Mouse (Mus musculus): Measurements from ENCODE around the gene Elp5. TPM values are rescaled to one million over a fixed set of nuclear protein-coding genes. Genes with fewer than 3 reads are reported as not detected.
"Not testable (repeated sequence)": the region's sequence is repeated elsewhere in the genome, so short reads cannot be mapped to it uniquely, and the experiment has no call there.

Elp5 gene
- polyA plus RNA-seq, 1 experiment from 2014 or later, result 147 TPM

DNA sequence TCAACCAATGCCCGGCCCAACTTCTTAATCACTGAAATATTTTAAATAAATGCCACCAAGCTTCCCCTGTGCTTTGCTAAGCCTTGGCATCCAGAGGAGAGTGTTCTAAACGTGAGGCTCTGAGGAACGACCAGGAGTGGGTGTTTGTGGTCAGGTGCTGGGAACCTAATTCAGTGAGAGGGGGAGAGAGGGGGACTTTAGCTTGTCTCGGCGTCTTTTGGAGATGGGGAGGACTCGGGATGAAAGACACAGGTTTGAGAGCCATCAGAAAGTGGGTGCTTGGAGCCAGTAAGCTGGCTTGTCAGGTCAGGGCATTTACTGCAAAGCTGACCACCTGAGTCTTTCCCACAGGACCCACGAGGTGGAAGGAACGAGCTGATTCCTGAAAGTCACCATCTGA is 50.5 kb downstream of the Elp5 start:
- Histone ChIP-seq H3K4me1 (peaks cover 23% of the 10 kb centered on the region), H3K27me3 (ENCODE audit: insufficient read depth, poor library complexity, severe bottlenecking) (peaks cover 19% of the 10 kb centered on the region), H3K9me3 (no peaks in the 10 kb centered on the region), H3K4me3 (no peak overlapping the region), H3K36me3 (no peaks in the 10 kb centered on the region), H3K27ac (no peak overlapping the region)
- DNase-seq (ENCODE audit: low spot score), result no peak
- WGBS, result 66% methylated on average over 8 of the region's 8 CpGs

DNA sequence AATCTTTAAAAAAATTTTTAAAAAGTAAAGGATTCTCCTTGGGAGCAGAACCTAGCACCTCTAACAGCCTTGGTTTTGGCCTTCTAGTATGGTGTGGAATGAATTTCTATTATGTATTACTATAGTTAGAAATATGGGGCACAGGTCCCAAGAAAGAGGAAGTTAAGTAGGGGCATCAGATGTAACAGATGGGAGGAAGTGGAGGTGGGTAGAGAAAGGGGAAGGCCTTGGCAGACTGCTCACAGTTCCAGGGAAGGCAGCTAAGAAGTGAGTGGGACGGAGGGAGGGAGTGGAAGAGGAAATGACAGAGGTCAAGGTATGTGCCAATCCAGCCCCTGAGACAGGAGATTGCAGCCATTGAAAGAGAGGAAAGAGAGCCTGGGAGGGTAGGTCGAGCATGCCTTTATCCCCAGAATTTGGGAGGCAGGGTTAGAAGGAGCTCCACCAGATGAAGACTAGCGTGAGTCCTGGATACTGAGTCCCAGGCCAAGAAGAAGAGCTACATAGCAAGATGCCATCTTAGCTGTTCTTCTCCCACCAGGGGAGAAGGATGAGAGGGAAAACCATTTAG is 51.3 kb downstream of the Elp5 start:
- H3K36me3 ChIP-seq, result no peaks in the 10 kb centered on the region
- WGBS, result 60% methylated on average over 3 of the region's 3 CpGs

GRCm38 (mm10) chr11:69930176-69930575 is 52.1 kb downstream of the Elp5 start:
- not testable (repeated sequence) for H3K27ac ChIP-seq; H3K4me1 ChIP-seq; H3K9me3 ChIP-seq; H3K4me3 ChIP-seq; DNase-seq (ENCODE audit: low spot score); H3K36me3 ChIP-seq; H3K27me3 ChIP-seq (ENCODE audit: insufficient read depth, poor library complexity, severe bottlenecking)
- WGBS, result 81% methylated on average over 8 of the region's 8 CpGs

More for the DNA sequence above, 51.3 kb downstream of the Elp5 start:
- H3K9me3 ChIP-seq, result no peaks in the 10 kb centered on the region
- H3K4me3 ChIP-seq, result no peak overlapping the region
- peaks cover 17% of the 10 kb centered on the region for H3K4me1 ChIP-seq
- peaks cover 12% of the 10 kb centered on the region for H3K27me3 ChIP-seq (ENCODE audit: insufficient read depth, poor library complexity, severe bottlenecking)
- no peak overlapping the region for H3K27ac ChIP-seq
- no peak for DNase-seq (ENCODE audit: low spot score)

GRCm38 (mm10) chr11:69929712-69930111 is 52.6 kb downstream of the Elp5 start:
- no peak for DNase-seq (ENCODE audit: low spot score)
- Histone ChIP-seq H3K9me3 (no peaks in the 10 kb centered on the region), H3K27ac (no peak overlapping the region), H3K36me3 (no peaks in the 10 kb centered on the region), H3K27me3 (ENCODE audit: insufficient read depth, poor library complexity, severe bottlenecking) (peaks cover under 1% of the 10 kb centered on the region; the same call in 1 of the 2 replicates), H3K4me3 (no peak overlapping the region), H3K4me1 (peaks cover 7% of the 10 kb centered on the region; the same call in 1 of the 2 replicates)
- 19% methylated on average over 4 of the region's 4 CpGs for WGBS

- H3K36me3 ChIP-seq, result no peaks in the 10 kb centered on the region
- H3K9me3 ChIP-seq, result no peaks in the 10 kb centered on the region
- no peak overlapping the region for H3K4me3 ChIP-seq
- H3K27ac ChIP-seq, result no peak overlapping the region
- H3K4me1 ChIP-seq, result 0 out of 2 replicates have a peak, but pooled peaks cover under 1% of the 10 kb centered on the region
- 92% methylated on average over 2 of the region's 2 CpGs for WGBS
- no peak for DNase-seq (ENCODE audit: low spot score)
- H3K27me3 ChIP-seq (ENCODE audit: insufficient read depth, poor library complexity, severe bottlenecking), result no peaks in the 10 kb centered on the region
These were observed 54.8 kb downstream of the Elp5 start for GRCm38 (mm10) chr11:69927501-69927900.

GRCm38 (mm10) chr11:69922796-69923195 is 59.5 kb downstream of the Elp5 start:
- WGBS, result 69% methylated on average over 3 of the region's 3 CpGs
- DNase-seq (ENCODE audit: low spot score), result no peak
- H3K36me3 ChIP-seq, result peaks cover 19% of the 10 kb centered on the region
- H3K4me1 ChIP-seq, result peaks cover 17% of the 10 kb centered on the region
- H3K9me3 ChIP-seq, result no peaks in the 10 kb centered on the region
- peak overlapping the region; percentile 97; the same call in 1 of the 2 replicates for H3K27ac ChIP-seq
- H3K27me3 ChIP-seq (ENCODE audit: insufficient read depth, poor library complexity, severe bottlenecking), result no peaks in the 10 kb centered on the region
- H3K4me3 ChIP-seq, result peak overlapping the region; percentile 85

DNA sequence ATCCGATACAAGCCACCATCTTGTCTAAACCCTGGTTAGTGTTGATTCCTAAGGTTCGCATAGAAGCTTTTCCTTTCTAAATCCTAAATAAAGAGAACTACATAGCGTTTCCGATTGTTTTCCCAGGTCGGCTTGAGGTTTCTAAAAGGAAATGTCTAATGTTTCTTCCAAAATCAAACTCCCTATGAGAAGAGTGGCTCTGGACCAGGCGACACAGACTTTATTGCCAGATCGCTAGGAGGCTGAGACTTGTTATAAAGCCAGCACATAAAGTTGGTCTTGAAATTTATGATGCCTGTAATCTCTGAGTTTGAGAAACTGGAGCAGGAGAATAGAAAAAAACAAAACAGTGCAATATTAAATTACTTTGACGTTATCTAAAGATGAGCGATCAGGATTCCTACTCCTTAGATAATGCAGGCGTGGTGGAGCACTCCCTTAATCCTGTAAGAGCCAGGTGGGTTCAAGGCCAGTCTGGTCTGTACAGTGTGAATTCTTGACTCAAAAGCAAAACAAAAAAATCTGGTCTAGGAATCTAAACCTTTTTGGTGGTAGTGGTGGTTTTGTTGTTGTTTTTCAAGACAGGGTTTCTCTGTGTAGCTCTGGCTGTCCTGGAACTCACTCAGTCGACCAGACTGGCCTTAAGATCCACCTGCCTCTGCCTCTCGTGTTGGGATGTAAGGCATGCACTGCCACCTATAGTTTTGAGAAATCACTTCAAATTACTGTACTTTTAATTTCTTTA is 60.1 kb downstream of the Elp5 start:
- peak overlapping the region; percentile 85 for H3K4me3 ChIP-seq
- no peak for DNase-seq (ENCODE audit: low spot score)
- peaks cover 25% of the 10 kb centered on the region for H3K36me3 ChIP-seq
- 6% methylated on average over 12 of the region's 12 CpGs for WGBS
- H3K4me1 ChIP-seq, result peaks cover 19% of the 10 kb centered on the region
- H3K27me3 ChIP-seq (ENCODE audit: insufficient read depth, poor library complexity, severe bottlenecking), result no peaks in the 10 kb centered on the region
- peak overlapping the region; percentile 97 for H3K27ac ChIP-seq
- H3K9me3 ChIP-seq, result no peaks in the 10 kb centered on the region

DNA sequence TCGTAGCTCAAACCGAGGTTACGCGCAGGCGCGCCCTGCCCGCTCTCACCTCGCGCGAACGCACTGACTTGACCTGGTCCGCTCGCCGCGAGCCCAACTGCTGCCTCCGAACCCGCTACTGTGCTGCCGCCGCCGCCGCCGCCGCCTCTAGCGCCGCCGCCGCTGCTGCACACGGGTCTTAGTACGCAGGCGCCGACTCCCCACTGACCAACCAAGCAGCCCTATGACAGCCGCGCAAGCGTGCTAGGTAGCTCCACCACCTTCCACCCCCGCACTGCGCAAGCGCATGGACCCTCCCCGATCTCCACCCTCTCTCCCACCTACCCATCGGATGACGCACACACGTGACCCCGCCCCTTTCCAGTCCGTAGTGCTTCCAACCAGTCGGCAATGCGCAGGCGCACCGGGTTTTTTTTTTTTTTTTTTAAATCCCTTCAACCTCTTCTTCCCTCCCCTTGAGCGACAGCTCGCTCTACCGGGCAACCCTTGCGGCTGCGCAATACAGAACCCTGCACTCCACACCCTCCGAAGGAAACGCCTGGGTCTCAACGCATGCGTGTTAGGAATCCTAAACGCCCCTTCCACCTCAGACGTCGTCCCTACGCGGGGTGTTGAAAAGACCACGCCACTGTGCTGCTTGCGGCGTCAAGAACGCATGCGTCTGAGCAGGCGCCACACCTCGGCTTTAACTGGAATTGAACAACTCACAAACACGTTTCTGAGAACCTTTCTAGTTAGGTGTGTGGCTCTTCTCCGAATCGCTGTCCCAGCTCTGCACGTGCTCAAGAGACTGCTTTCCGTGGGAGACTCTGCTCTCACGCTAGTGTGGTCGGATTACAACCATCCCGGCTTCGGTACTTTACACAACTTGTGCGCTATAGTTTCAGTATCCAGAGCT is 61.0 kb downstream of the Elp5 start, which contains the start of gene Eif5a:
TSS of gene Eif5a (minus strand) at position 845 of the 898 bp plus-strand sequence.
- Histone ChIP-seq H3K4me1 (peaks cover 27% of the 10 kb centered on the region), H3K27me3 (ENCODE audit: insufficient read depth, poor library complexity, severe bottlenecking) (no peaks in the 10 kb centered on the region), H3K27ac (peak within 1 kb of the TSS; percentile 97), H3K9me3 (no peaks in the 10 kb centered on the region), H3K4me3 (peak within 1 kb of the TSS; percentile 85), H3K36me3 (peaks cover 33% of the 10 kb centered on the region)
- peak; percentile 100 for DNase-seq (ENCODE audit: low spot score)
- WGBS, result under 1% methylated on average over 78 of the region's 78 CpGs

GRCm38 (mm10) chr11:69920266-69921031 is 61.9 kb downstream of the Elp5 start:
- DNase-seq (ENCODE audit: low spot score), result peak; percentile 79
- under 1% methylated on average over 64 of the region's 65 CpGs for WGBS
- Histone ChIP-seq H3K9me3 (no peaks in the 10 kb centered on the region), H3K4me3 (peak overlapping the region; percentile 85), H3K27me3 (ENCODE audit: insufficient read depth, poor library complexity, severe bottlenecking) (no peaks in the 10 kb centered on the region), H3K4me1 (peaks cover 36% of the 10 kb centered on the region), H3K36me3 (peaks cover 42% of the 10 kb centered on the region), H3K27ac (peak overlapping the region; percentile 97)

GRCm38 (mm10) chr11:69919661-69920265 is 62.6 kb downstream of the Elp5 start:
- Histone ChIP-seq H3K9me3 (no peaks in the 10 kb centered on the region), H3K36me3 (peaks cover 49% of the 10 kb centered on the region), H3K4me3 (peak overlapping the region; percentile 85), H3K27ac (peak overlapping the region; percentile 97), H3K4me1 (peaks cover 43% of the 10 kb centered on the region), H3K27me3 (ENCODE audit: insufficient read depth, poor library complexity, severe bottlenecking) (no peaks in the 10 kb centered on the region)
- DNase-seq (ENCODE audit: low spot score), result peak; percentile 95
- WGBS, result under 1% methylated on average over 17 of the region's 17 CpGs

GRCm38 (mm10) chr11:69919053-69919452 is 63.3 kb downstream of the Elp5 start:
- Histone ChIP-seq H3K27ac (peak overlapping the region; percentile 97), H3K4me1 (peaks cover 50% of the 10 kb centered on the region), H3K9me3 (no peaks in the 10 kb centered on the region), H3K4me3 (peak overlapping the region; percentile 85), H3K36me3 (peaks cover 50% of the 10 kb centered on the region), H3K27me3 (ENCODE audit: insufficient read depth, poor library complexity, severe bottlenecking) (no peaks in the 10 kb centered on the region)
- 82% methylated on average over 9 of the region's 9 CpGs for WGBS
- peak; percentile 73 for DNase-seq (ENCODE audit: low spot score)
